Mouse (Mus musculus) ES-Bruce4 (cell line): ENCODE results near the gene Usp49.

Experiments
- CTCF ChIP-seq: IDR thresholded peaks from one replicate; pipeline ENCODE4 v1.8.1; 2011; ENCODE audit warnings: low read depth, low read length
- EP300 ChIP-seq: IDR thresholded peaks from 2 replicates; pipeline ENCODE4 v1.6.1; 2011; ENCODE audit warnings: low read depth, low read length; ENCODE audit not compliant: insufficient read depth
- POLR2A ChIP-seq: IDR thresholded peaks from one replicate; pipeline ENCODE4 v1.8.1; 2011; ENCODE audit warnings: low read length; ENCODE audit not compliant: insufficient read depth

DNA sequence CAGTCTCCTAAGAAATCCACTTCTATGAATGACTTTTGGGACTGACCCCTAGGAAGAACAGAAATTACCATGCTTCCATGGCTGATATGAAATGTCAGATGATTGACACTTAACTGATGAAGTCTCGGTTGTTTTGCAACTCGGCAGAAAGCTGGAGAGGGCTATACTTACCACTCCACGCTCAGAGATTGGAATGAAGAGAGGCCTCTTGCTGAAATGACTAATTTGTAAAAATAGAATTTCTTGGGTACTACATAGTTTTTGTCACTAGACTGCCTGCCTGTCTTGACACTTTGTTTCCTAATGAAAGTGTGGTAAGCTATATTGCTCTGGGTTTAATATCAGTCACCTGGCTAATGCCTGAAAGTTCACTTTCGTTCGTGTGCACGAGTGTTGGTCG lies 34.0 kb downstream of the Usp49 start:
- TF ChIP-seq CTCF, result no peak
- TF ChIP-seq POLR2A, result no peak
- no peak for TF ChIP-seq EP300
